Mouse (Mus musculus) ZHBTc4 (cell line): ENCODE measurements around the gene Olfr199.
"Not testable (repeated sequence)": the region's sequence is repeated elsewhere in the genome, so short reads cannot be mapped to it uniquely, and the experiment has no call there.

Experiments
- DNase-seq: peaks from one replicate; pipeline ENCODE4 v3.0.0-alpha.2; 2011; ENCODE audit warnings: low read depth, low spot score

Olfr199 gene

DNA sequence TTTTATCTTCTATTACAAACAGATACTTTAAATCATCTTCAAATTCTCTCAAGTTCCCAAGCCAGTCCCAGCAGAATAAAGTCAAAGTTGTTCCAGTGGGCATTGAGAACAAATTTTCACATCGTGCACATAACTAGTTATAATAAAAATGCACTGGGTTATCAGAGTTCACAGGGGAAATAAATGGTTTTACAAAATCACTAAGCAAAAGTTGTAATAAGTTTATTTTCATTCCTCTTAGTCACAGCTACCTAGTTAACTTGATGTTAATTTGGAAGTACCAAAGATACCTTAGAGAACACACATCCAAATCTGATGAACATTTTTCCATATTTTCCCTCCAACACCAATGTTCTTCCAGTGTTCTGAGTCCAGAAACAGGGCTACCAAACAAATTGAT is at the start of gene Olfr199:
Olfr199 (minus strand) TSS at position 101 of the 400 bp plus-strand sequence.
- not testable (repeated sequence) for DNase-seq

DNA sequence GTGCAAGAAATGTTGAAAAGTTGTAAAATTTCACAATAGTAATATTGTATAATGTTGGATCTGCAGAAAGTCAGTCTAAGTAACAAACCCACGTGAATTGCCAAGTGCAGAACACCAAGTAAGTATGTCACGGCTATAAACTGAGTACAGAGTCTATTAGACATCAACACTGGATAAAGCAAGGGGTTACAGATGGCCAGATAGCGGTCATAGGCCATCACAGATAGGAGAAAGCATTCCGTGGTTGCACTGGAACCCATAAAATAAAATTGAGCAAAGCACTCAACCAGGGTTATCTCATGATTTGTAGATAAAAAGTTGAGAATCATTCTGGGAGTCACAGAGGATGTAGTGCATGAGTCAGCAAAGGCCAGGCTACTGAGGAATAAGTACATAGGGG is 49.5 kb upstream of the Olfr199 start:
- not testable (repeated sequence) for DNase-seq

GRCm38 (mm10) chr16:59249684-59250083 is 30.1 kb upstream of the Olfr199 start:
- DNase-seq = no peak

- not testable (repeated sequence) for DNase-seq
Measured at GRCm38 (mm10) chr16:59217861-59218260, 1.7 kb downstream of the Olfr199 start.

- not testable (repeated sequence) for DNase-seq
Measured at GRCm38 (mm10) chr16:59203433-59203832, 16.1 kb downstream of the Olfr199 start, which contains the start of gene Olfr198. Olfr198 (minus strand) TSS chr16:59203533.

GRCm38 (mm10) chr16:59170354-59170753 is 49.2 kb downstream of the Olfr199 start, which contains the start of gene Olfr196:
Olfr196 (minus strand) TSS chr16:59170454.
- no peak for DNase-seq
